Mouse (Mus musculus) liver, embryonic 13.5 days (tissue): ENCODE measurements around the gene Ints1. TPM values are rescaled to one million over a fixed set of nuclear protein-coding genes. Genes with fewer than 3 reads are reported as not detected.

Experiments
- ATAC-seq: fragments of 200-750 bp; cut with Nextera tagmentation; 2 replicates; pipeline ENCODE4 v1.8.0; 2017; ENCODE audit warnings: low read depth, mild to moderate bottlenecking, moderate number of reproducible peaks, moderate library complexity
- DNase-seq: peaks from one replicate; pipeline ENCODE4 v3.0.0; 2022
- H3K27ac ChIP-seq: fragments of 300-500 bp; sonication (generic); 2 replicates; pipeline ENCODE4 v1.5.1; 2015; ENCODE audit warnings: moderate library complexity, mild to moderate bottlenecking, inconsistent platforms
- H3K27me3 ChIP-seq: fragments of 300-500 bp; sonication (generic); 2 replicates; pipeline ENCODE4 v1.6.1; 2015; ENCODE audit warnings: mild to moderate bottlenecking, inconsistent platforms
- H3K36me3 ChIP-seq: fragments of 300-500 bp; sonication (generic); 2 replicates; pipeline ENCODE4 v1.6.1; 2015; ENCODE audit warnings: mild to moderate bottlenecking, inconsistent platforms
- H3K4me1 ChIP-seq: fragments of 300-500 bp; sonication (generic); replicated peaks from 2 replicates; pipeline ENCODE4 v1.6.1; 2015; ENCODE audit warnings: inconsistent platforms
- H3K4me2 ChIP-seq: fragments of 300-500 bp; sonication (generic); 2 replicates; pipeline ENCODE4 v1.6.1; 2015; ENCODE audit warnings: inconsistent platforms, mild to moderate bottlenecking, moderate library complexity
- H3K4me3 ChIP-seq: fragments of 300-500 bp; sonication (generic); replicated peaks from 2 replicates; pipeline ENCODE4 v1.5.1; 2015; ENCODE audit warnings: mild to moderate bottlenecking, inconsistent platforms
- H3K9ac ChIP-seq: fragments of 300-500 bp; sonication (generic); 2 replicates; pipeline ENCODE4 v1.6.1; 2015; ENCODE audit warnings: mild to moderate bottlenecking, inconsistent platforms
- H3K9me3 ChIP-seq: fragments of 300-500 bp; sonication (generic); replicated peaks from 2 replicates; pipeline ENCODE4 v1.6.1; 2016; ENCODE audit warnings: inconsistent platforms
- WGBS: fragments of 180-500 bp; shearing (Covaris S2); methylation state at CpG from one replicate; pipeline ENCODE4 v1.1.7; 2015; ENCODE audit not compliant: insufficient replicate concordance; 5-methylcytosine and 5-hydroxymethylcytosine counted together
- polyA plus RNA-seq: library from polyadenylated mRNA; unstranded; fragments of >200 nt; fragmentation: Nextera tagmentation; extraction: Ambion mirVana; gene quantifications from 2 replicates; pipeline ENCODE4 v1.2.1, GENCODE M21; 2015

Gene Ints1
- polyA plus RNA-seq, 1 experiment from 2014 or later: 12.7 TPM

DNA sequence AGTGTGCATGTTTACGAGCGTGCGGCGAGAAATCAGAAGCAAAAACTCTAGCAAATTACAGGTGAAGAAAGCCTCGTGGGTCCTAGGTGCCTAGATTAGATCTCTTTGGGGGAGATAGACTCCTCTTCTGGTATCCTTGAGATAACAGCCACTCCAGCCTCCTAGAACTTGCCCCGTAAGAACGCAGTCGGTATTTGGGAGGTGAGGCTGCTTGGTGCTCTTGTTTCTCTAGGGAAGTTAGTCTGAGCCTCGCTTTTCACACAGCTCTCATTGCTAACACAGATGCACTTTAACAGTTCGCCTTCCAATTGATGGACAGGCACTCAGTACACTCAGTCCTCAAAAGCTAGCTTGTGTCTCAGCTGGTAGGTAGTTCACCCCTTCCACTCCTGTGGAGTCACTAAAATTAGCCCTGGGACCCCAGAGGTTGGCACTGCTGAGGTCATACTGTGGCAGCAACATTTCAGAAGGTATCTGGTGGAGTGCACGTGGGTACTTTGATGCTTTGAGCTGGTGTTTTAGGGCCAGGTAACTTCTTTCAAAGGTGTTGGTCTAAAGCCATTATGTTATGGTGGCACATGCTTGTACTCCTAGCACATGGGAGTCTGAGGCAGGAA, 16.8 kb upstream of the Ints1 start:
- Histone ChIP-seq H3K4me2 (peak overlapping the region; percentile 83), H3K9me3 (no peaks in the 10 kb centered on the region), H3K4me3 (peak overlapping the region; percentile 100), H3K36me3 (peaks cover 36% of the 10 kb centered on the region), H3K4me1 (peaks cover 72% of the 10 kb centered on the region), H3K9ac (peak overlapping the region; percentile 100), H3K27ac (peak overlapping the region; percentile 99), H3K27me3 (no peaks in the 10 kb centered on the region)
- 4% methylated on average over 11 of the region's 11 CpGs for WGBS
- ATAC-seq (peak; percentile 8), DNase-seq (no peak)

DNA sequence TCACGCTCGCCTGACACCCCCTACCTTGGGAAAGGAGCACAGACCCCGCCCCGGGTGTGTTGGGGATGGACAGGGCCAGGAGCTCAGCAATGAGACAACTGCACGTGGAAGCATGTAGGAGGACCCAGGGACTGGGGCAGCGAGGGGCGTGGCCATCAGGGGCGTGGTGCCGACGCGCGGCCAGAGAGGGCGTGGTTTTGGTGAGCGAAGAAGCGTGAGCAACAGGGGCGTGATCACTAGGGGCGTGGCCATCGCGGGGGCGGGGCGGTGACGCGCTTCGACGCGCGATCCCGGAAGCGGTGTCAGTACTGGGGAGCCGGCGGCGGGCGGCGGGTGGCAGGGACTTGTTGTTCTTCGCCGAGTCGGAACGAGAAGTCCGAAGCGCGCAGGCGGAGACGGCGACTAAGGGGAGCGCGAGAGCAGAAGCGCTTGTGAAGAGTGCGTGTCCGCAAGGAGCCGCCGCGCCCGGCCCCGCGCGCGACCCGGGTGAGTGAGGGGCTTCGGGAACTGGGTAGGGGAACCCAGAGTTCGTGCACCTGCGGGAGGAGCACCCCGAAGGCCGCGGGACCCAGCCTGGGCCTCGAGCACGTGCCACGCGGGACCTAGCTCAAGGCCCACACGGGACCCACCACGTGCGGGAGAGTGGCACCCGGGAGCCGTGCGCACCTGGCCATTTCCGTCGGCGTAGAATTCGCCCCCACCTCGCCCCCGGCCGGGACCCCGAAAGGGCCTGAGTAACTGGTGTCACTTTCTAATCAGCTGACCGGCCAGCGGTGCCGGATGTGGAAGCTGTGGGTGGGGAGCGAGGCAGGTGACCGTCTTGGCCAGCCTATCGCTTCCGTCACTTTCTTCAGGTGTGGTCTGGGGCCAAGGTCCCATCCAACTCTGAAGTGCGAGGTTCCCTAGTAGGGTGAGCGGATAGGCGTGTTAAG, 16.0 kb upstream of the Ints1 start, which contains the start of gene Mafk:
Gene Mafk, plus strand, starts transcription at position 287 of the 932 bp plus-strand sequence.
- peak within 1 kb of the TSS; percentile 100 for H3K9ac ChIP-seq

DNA sequence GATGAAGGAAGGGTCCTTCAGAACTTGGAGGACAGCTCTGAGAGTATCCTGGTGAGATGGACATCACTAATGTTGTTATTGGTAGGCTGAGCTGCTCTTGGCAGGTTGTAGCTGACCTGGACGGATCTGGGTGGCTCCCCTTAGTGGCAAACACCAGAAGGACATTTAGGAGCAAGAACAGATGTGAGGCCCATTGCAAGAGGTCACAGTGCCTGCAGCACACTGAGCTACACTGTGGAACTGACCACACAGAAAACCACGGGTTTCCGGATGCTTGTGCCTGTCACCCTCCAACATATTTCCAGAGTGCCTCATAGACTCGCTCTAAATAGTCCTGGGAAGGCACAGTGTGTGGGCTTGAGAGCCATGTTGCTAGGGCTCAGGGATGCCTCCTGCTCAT, 14.0 kb upstream of the Ints1 start:
- 0 out of 2 replicates have a peak overlapping the region, but pooled peaks have one; percentile 1 for H3K9ac ChIP-seq
- no peaks in the 10 kb centered on the region for H3K9me3 ChIP-seq
- H3K36me3 ChIP-seq: peaks cover 8% of the 10 kb centered on the region; the same call in 1 of the 2 replicates
- WGBS: 23% methylated on average over 4 of the region's 4 CpGs
- no peak overlapping the region for H3K4me2 ChIP-seq
- H3K27ac ChIP-seq: peak overlapping the region; percentile 66
- no peaks in the 10 kb centered on the region for H3K27me3 ChIP-seq
- H3K4me1 ChIP-seq: peaks cover 44% of the 10 kb centered on the region
- ATAC-seq (no peak), DNase-seq (no peak)
- no peak overlapping the region for H3K4me3 ChIP-seq

More for the DNA sequence above, 16.0 kb upstream of the Ints1 start, which contains the start of gene Mafk:
- DNase-seq (peak; percentile 99), ATAC-seq (peak; percentile 78)
- H3K27ac ChIP-seq: peak within 1 kb of the TSS; percentile 99
- H3K4me1 ChIP-seq: peaks cover 64% of the 10 kb centered on the region
- under 1% methylated on average over 92 of the region's 92 CpGs for WGBS
- H3K27me3 ChIP-seq: no peaks in the 10 kb centered on the region
- H3K36me3 ChIP-seq: peaks cover 28% of the 10 kb centered on the region
- no peaks in the 10 kb centered on the region for H3K9me3 ChIP-seq
- peak within 1 kb of the TSS; percentile 100 for H3K4me3 ChIP-seq
- peak within 1 kb of the TSS; percentile 83 for H3K4me2 ChIP-seq

DNA sequence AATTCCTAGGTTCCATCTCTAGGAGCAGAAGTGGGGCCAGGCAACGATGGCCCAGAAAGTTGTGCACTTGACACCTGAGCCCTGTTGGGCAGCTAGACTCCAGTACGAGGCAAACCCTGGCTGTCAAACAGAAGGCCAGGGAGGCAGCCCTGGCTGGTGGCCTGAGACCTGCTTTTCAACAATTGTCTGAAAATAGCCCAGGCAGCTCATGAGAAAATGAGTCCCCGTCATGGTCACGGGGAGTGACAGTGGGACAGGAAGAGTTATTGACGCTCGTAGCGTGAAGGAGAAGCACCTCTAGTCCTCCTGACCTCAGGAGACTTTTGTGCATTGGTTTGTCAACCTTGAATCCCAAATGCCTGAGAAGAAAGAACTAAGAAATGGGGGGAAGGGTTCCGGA, 5.9 kb upstream of the Ints1 start:
- Histone ChIP-seq H3K4me1 (peaks cover 10% of the 10 kb centered on the region), H3K4me3 (no peak overlapping the region), H3K27me3 (no peaks in the 10 kb centered on the region), H3K27ac (no peak overlapping the region), H3K9me3 (no peaks in the 10 kb centered on the region), H3K9ac (no peak overlapping the region), H3K36me3 (no peaks in the 10 kb centered on the region), H3K4me2 (no peak overlapping the region)
- 78% methylated on average over 8 of the region's 8 CpGs for WGBS
- ATAC-seq (no peak), DNase-seq (no peak)

DNA sequence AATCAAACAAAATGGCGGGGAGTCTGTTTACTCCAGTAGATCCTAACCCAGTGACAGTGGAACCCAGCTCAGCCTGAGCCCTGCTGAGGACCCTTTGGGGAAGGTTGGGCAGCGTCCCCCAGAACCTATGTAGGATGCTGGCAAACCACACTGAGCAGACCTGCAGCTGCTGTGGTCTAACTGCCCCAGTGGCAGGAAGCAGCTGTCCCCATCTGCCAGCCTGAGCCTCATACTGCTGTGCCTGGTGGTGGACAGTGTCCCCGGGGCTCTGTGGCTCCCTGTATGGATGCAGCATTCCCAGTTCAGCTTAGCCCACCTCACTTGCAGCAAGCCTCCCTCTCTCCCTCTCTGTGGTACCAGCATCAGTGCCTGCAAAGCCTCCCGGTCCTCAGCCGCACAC, 1.5 kb upstream of the Ints1 start:
- Histone ChIP-seq H3K4me3 (no peak overlapping the region), H3K9ac (peak overlapping the region; percentile 24), H3K4me1 (peaks cover 36% of the 10 kb centered on the region), H3K4me2 (no peak overlapping the region), H3K9me3 (no peaks in the 10 kb centered on the region), H3K36me3 (peaks cover 21% of the 10 kb centered on the region), H3K27ac (peak overlapping the region; percentile 23; the same call in 1 of the 2 replicates), H3K27me3 (no peaks in the 10 kb centered on the region)
- 42% methylated on average over 5 of the region's 5 CpGs for WGBS
- DNase-seq (no peak), ATAC-seq (no peak)

DNA sequence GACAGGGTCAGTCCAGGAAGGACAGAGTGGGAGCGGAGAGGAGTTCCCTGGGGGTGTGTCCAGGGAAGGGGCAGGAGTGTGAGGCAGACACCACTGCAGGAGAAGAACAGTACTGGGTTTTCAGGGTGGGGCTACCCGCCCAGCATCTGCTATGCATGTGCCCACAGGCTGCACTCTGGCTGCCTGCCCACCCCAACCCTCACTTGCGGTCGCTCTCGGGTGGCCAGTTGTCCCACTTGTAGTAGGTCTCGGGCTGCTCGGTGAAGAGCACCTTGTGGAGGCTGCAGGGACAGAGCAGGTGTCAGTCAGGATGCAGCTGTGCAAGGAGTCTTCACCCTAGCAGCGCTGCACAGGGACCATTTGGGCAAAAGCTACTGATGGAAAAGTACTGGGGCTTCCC, 7.3 kb downstream of the Ints1 start:
- Histone ChIP-seq H3K9me3 (no peaks in the 10 kb centered on the region), H3K4me3 (no peak overlapping the region), H3K4me2 (no peak overlapping the region), H3K27ac (no peak overlapping the region), H3K9ac (no peak overlapping the region), H3K36me3 (peaks cover 99% of the 10 kb centered on the region), H3K27me3 (no peaks in the 10 kb centered on the region), H3K4me1 (no peaks in the 10 kb centered on the region)
- ATAC-seq (no peak), DNase-seq (no peak)
- 86% methylated on average over 8 of the region's 8 CpGs for WGBS

DNA sequence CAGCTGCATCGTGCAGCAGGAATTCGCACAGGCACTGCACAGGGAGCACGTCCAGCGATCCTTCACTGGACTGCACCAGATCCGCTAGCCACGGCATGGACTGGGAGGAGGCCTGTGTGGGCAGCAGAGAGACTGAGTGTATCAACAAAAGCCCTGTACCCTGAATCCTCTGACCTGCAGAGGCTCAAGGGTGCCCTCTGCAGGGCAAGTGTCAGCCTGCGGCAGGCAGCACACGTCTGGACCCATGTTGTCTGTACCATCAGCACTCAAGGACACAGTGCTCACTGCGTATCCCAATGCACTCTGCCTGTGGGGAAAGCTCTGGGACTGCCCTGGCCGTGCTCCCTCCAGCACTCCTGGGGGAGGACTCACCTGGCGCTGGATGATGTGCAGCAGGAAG, 11.2 kb downstream of the Ints1 start:
- Histone ChIP-seq H3K4me2 (no peak overlapping the region), H3K36me3 (peaks cover 100% of the 10 kb centered on the region), H3K9ac (no peak overlapping the region), H3K27me3 (no peaks in the 10 kb centered on the region), H3K27ac (no peak overlapping the region), H3K4me1 (no peaks in the 10 kb centered on the region), H3K9me3 (no peaks in the 10 kb centered on the region), H3K4me3 (no peak overlapping the region)
- 72% methylated on average over 11 of the region's 11 CpGs for WGBS
- DNase-seq (no peak), ATAC-seq (peak; percentile 37; the same call in 1 of the 2 replicates)

DNA sequence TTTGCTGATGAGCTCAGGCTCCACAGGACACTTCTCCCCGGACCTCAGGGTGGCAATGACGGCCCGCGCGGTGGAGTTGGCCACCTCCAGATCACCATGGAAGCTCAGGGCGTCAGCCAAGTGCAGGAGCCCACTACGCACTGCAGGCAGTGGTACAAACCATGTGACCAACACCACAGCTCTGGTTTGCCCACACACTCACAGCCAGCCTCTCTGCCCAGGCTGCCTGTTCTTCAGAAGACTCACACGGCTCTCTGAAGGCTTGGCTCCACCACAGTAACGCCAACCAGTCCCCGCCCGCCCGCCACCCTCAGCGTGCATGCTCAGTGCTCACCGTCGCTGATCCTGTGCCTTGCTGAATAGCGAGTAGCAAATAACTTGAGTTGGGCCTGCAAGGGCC, 17.4 kb downstream of the Ints1 start:
- WGBS: 85% methylated on average over 16 of the region's 16 CpGs
- Histone ChIP-seq H3K4me1 (peaks cover 11% of the 10 kb centered on the region), H3K9ac (no peak overlapping the region), H3K36me3 (peaks cover 97% of the 10 kb centered on the region), H3K9me3 (no peaks in the 10 kb centered on the region), H3K27me3 (no peaks in the 10 kb centered on the region), H3K4me3 (no peak overlapping the region), H3K27ac (no peak overlapping the region), H3K4me2 (no peak overlapping the region)
- ATAC-seq (no peak), DNase-seq (no peak)

DNA sequence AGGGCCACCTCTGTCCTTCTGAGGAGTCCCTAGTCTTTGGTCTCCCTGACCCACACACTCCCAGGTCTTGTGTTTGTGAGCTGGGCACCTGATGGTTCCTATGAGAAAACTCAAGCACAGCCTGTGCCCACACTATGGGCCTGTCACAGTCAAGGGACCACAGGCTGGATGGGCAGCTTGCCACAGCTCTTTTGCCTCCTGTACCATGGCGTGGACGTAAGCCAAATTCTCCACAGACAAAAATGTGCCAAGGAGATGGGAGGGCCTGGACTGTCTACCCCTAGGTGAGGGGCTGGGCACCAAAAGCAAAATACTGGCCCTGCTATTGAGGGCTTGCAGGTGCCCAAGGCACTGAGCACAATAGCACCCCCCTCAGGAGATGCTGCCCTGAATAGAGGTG, 18.9 kb downstream of the Ints1 start:
- Histone ChIP-seq H3K9me3 (no peaks in the 10 kb centered on the region), H3K4me3 (no peak overlapping the region), H3K36me3 (peaks cover 96% of the 10 kb centered on the region), H3K4me1 (peaks cover 11% of the 10 kb centered on the region), H3K27ac (no peak overlapping the region), H3K9ac (no peak overlapping the region), H3K27me3 (no peaks in the 10 kb centered on the region), H3K4me2 (no peak overlapping the region)
- 90% methylated on average over 2 of the region's 2 CpGs for WGBS
- no peak for DNase-seq
- ATAC-seq: no peak

DNA sequence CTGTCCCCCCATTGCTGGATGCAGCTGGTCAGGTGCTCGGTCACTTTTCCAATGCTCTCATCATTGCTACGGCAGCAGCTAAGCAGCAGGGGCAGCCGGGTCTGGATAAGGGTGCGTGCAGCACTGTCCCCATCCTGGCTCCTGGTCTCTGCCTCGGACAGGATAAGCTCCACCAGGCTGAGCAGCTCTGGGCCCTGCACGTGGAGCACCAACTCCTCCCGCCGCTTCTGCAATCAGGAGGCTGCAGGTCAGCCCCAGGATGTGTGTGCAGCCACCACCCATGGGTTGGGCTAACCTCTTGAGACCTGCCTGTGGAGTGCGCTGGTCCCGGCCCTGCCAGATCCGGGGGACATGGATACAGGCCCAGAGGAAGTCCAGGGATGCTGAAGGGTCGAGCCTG, 19.3 kb downstream of the Ints1 start:
- H3K36me3 ChIP-seq: peaks cover 96% of the 10 kb centered on the region

DNA sequence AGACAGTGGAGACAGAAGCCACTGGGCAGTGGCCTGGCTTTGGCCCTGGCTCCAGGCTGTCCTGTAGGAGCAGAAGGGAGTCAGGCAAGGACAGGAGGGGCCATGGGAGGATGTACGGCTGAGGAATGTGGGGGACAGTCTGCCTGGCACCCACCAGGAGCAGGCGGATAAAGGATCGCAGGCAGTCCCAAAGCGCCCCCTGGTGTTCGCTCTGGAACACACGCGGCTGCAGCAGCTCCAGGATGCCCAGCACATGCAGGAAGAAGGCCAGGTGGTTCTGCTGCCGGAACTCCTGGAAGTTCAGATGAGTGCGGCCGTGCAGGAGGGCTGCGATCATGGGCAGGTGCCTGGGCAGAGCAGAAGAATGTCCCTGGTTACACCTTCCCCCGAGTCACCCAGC, 20.7 kb downstream of the Ints1 start:
- no peak overlapping the region; the same call in 1 of the 2 replicates for H3K27ac ChIP-seq
- H3K4me2 ChIP-seq: no peak overlapping the region
- DNase-seq: peak; percentile 42
- H3K9ac ChIP-seq: no peak overlapping the region
- H3K27me3 ChIP-seq: no peaks in the 10 kb centered on the region
- no peaks in the 10 kb centered on the region for H3K9me3 ChIP-seq
- H3K36me3 ChIP-seq: peaks cover 93% of the 10 kb centered on the region
- WGBS: 41% methylated on average over 12 of the region's 12 CpGs
- no peak for ATAC-seq
- H3K4me1 ChIP-seq: peaks cover 15% of the 10 kb centered on the region
- H3K4me3 ChIP-seq: no peak overlapping the region

More for the DNA sequence above, 19.3 kb downstream of the Ints1 start:
- Histone ChIP-seq H3K4me2 (no peak overlapping the region), H3K4me1 (peaks cover 13% of the 10 kb centered on the region), H3K9ac (no peak overlapping the region), H3K9me3 (no peaks in the 10 kb centered on the region), H3K27ac (no peak overlapping the region), H3K4me3 (no peak overlapping the region), H3K27me3 (no peaks in the 10 kb centered on the region)
- 68% methylated on average over 12 of the region's 12 CpGs for WGBS
- DNase-seq (no peak), ATAC-seq (peak; percentile 56)
